Mouse (Mus musculus) cerebellum, adult 2 months (tissue): Measurements from ENCODE around the gene Copz2. TPM values are rescaled to one million over a fixed set of nuclear protein-coding genes. Genes with fewer than 3 reads are reported as not detected.

Source experiments
- DNase-seq, 2 experiments: peaks; one replicate each; pipeline ENCODE4 v3.0.0; 2021
- H3K27ac ChIP-seq: fragments of 200-500 bp; 2 replicates; pipeline ENCODE4 v1.5.1; 2012; ENCODE audit warnings: low read length, control low read depth, inconsistent platforms; ENCODE audit not compliant: insufficient read depth
- H3K27me3 ChIP-seq: fragments of 200-500 bp; 2 replicates; pipeline ENCODE4 v1.6.1; 2012; ENCODE audit warnings: inconsistent platforms, mild to moderate bottlenecking, low read length, moderate library complexity; ENCODE audit not compliant: control insufficient read depth, insufficient read depth
- H3K4me1 ChIP-seq: fragments of 200-500 bp; 2 replicates; pipeline ENCODE4 v1.6.1; 2011; ENCODE audit warnings: low read length; ENCODE audit not compliant: control insufficient read depth, insufficient read depth
- H3K4me3 ChIP-seq: fragments of 200-500 bp; replicated peaks from 2 replicates; pipeline ENCODE3; 2011; ENCODE audit warnings: mild to moderate bottlenecking, low read depth, low read length, control low read depth; ENCODE audit not compliant: insufficient read depth
- CTCF ChIP-seq: fragments of 200-500 bp; IDR thresholded peaks from 2 replicates; pipeline ENCODE4 v1.5.1; 2011; ENCODE audit warnings: low read depth, mild to moderate bottlenecking, control low read depth, low read length, moderate library complexity, borderline replicate concordance; ENCODE audit not compliant: insufficient read depth
- POLR2A ChIP-seq: fragments of 200-500 bp; IDR thresholded peaks from 2 replicates; pipeline ENCODE4 v1.6.1; 2011; ENCODE audit warnings: low read length, control low read depth, borderline replicate concordance; ENCODE audit not compliant: insufficient read depth
- WGBS: fragments of 180-500 bp; shearing (Covaris S2); methylation state at CpG from one replicate; pipeline ENCODE4 v1.1.7; 2018; 5-methylcytosine and 5-hydroxymethylcytosine counted together
- polyA plus RNA-seq: library from polyadenylated mRNA; depleted of rRNA; stranded (reverse); fragments of >200 nt; gene quantifications from 2 replicates; pipeline ENCODE4 v1.2.3, GENCODE M21; 2012

Copz2 gene
- polyA plus RNA-seq, 1 experiment = 10.9 TPM

DNA sequence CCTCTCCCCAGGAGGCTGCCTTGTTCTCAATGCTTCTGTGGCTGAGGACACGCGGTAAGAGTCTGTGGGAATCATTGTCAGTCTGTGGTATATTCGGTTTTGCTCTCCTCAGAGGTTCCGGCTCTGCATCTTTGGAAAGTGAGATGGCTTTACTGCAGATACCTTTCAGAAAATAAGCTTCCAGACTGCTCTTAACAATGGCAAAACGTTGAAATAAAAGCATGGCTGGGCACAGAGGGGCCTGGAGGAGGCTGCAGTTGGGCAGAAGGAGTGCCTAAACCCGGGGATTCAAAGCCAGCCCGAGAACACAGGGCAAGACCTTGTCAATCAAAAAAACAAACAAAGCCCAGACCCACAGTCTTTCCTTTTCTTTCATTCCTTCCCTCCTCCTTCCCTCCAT, 29.7 kb downstream of the Copz2 start:
- WGBS = 55% methylated on average over 7 of the region's 7 CpGs
- no peak for TF ChIP-seq POLR2A
- no peak for TF ChIP-seq CTCF
- Histone ChIP-seq H3K27ac (no peak overlapping the region), H3K27me3 (no peaks in the 10 kb centered on the region), H3K4me1 (no peaks in the 10 kb centered on the region; the same call in 1 of the 2 replicates), H3K4me3 (no peak overlapping the region)
- DNase-seq = no peak

DNA sequence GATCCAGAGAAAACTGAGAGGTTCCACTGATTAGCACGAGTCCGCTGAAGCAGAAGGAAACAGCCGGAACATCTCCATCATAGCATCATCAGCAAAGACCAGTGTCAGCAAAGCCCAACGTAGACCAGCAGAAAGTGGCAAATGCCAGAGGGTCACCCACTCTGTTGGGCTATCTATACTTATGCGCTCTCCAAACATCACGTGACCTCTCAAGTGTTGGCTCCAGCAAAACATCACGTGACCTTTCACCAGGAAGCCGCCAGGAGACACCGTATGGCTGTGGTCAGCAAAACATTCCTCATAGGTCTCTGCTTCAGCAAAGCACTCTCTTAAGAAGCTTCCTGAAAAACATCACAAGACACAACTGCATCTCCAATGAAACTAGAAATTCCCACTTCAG, 30.6 kb downstream of the Copz2 start:
- Histone ChIP-seq H3K4me1 (no peaks in the 10 kb centered on the region; the same call in 1 of the 2 replicates), H3K27me3 (no peaks in the 10 kb centered on the region), H3K4me3 (no peak overlapping the region), H3K27ac (no peak overlapping the region)
- 82% methylated on average over 9 of the region's 9 CpGs for WGBS
- no peak for DNase-seq
- no peak for TF ChIP-seq POLR2A
- TF ChIP-seq CTCF = no peak

DNA sequence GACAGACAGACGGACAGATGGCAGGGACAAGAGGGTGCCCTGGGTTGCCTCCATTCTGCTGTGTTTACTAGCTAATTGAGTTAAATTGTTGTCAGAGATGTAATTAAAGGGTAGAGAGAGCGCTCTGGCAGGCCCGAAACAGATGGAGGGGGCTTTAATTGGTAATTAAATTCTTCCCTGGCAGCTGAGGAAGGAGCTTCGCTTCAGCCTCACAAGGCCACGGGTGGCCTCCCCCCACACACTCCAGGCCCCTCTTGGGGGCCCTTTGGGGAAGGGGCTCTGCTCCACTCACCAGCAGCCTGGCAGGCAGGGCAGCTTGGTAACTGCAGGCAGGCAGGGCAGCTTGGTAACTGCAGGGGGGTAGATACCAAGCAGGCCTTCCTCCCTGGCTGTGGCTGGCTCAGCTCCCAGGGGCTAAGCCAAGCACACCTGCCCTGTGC, 36.3 kb downstream of the Copz2 start:
- 44% methylated on average over 5 of the region's 5 CpGs for WGBS
- H3K4me1 ChIP-seq = peaks cover 25% of the 10 kb centered on the region
- TF ChIP-seq CTCF = no peak
- no peak for DNase-seq
- H3K27ac ChIP-seq = no peak overlapping the region
- no peak overlapping the region for H3K4me3 ChIP-seq
- H3K27me3 ChIP-seq = no peaks in the 10 kb centered on the region

DNA sequence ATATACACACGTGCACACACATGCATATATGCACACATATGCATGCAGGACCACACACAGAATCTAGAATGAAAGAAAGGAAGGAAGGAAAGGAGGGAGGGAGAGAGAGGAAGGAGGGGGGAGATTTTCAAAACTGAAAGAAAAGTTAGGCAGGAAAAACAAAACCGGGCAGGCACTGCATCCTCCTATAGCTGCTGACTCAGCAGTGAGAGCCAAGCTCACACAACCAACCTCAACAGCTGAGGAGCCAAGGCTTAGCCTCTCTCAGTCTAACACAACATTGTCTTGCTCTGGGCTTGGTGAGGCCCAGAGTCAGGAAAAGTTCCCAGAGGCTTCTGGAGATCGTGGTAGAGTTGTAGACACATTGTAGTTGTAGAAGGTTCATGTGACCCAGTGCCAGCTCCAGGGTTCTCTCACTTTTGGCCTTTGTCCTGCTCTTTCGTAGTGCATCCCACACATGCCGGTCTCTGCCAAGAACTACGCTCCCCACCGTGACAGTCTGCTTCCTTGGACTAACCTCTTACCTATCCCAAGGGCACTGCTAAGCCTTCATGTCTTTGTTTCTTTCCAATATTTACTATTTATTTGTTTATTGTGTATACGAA, 37.4 kb downstream of the Copz2 start:
- TF ChIP-seq CTCF = no peak
- TF ChIP-seq POLR2A = no peak
- no peak overlapping the region for H3K4me3 ChIP-seq
- no peaks in the 10 kb centered on the region for H3K27me3 ChIP-seq
- H3K27ac ChIP-seq = no peak overlapping the region
- DNase-seq = peak; percentile 41 to 58
- WGBS = 23% methylated on average over 8 of the region's 8 CpGs
- peaks cover 25% of the 10 kb centered on the region for H3K4me1 ChIP-seq

DNA sequence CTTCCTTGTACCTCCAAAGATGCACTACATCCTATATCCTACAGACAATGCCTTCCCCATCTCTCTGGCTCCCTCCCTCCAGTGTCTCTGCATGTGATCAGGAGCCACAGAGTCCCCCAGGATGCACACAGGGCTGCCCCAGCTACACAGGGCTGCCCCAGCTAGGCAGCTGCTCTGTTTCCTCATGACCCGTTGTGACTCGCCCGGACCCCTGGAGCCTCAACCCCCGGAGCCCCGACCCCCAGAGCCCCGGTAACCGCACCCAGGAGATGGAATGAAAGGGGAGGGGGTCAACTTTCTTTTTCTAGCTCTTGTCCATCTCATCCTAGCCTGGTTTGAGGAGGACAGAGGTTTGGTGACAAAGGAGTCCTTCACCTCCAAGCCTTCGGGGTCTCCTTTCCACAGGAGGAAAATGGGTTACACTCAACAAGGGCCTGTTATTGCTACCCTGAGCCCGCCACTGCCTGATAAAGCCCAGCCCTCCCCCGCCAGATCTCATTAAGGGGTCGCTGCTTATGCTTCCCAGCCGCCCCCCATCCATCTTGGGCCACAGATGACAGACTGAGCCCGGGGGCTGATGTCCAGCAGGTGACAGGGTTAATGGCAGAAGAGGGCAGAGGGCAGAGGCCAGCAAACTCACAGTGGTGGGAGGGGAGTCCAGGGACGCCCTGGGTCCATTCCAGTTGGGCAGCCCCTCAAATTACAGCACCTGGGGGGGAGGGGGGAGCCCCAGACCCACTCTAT, 42.3 kb downstream of the Copz2 start:
- Histone ChIP-seq H3K27ac (no peak overlapping the region), H3K27me3 (no peaks in the 10 kb centered on the region), H3K4me3 (no peak overlapping the region), H3K4me1 (peaks cover 8% of the 10 kb centered on the region)
- no peak for DNase-seq
- 64% methylated on average over 14 of the region's 14 CpGs for WGBS
- TF ChIP-seq POLR2A (no peak), CTCF (no peak)

DNA sequence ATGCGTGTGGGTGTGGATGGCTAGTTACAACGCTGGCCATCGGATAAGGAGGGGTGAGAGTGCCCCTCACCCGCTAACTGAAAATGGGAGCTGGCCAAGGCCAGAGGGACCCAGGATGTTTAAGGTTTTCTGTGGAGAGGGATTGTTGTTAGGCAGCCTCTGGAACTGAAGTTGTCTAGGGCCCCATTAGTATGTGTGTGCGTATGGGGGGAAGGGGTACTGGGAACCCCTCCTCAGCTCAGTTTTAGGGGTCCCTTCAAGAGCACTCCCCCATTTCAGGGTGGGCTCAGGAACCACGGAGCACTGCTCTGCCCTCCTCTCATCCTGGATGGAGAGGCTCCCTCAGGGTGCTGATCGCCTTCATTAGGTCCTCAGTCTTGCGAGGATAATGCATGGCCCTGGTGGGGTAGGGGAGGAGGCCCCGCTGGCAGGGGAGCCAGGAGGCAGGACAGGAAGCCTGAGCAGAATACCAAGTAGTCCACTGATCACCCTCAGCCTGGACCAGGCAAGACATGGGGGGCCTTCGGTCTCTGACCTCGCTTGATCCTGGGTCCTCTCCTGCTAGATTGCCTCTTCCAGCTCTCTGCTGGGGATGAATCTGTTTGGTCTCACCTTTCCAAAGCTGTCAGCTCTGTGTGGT, 43.7 kb downstream of the Copz2 start:
- WGBS = 57% methylated on average over 11 of the region's 11 CpGs
- TF ChIP-seq POLR2A (no peak), CTCF (no peak)
- Histone ChIP-seq H3K27ac (no peak overlapping the region), H3K4me1 (no peaks in the 10 kb centered on the region), H3K27me3 (no peaks in the 10 kb centered on the region), H3K4me3 (no peak overlapping the region)
- DNase-seq = no peak

DNA sequence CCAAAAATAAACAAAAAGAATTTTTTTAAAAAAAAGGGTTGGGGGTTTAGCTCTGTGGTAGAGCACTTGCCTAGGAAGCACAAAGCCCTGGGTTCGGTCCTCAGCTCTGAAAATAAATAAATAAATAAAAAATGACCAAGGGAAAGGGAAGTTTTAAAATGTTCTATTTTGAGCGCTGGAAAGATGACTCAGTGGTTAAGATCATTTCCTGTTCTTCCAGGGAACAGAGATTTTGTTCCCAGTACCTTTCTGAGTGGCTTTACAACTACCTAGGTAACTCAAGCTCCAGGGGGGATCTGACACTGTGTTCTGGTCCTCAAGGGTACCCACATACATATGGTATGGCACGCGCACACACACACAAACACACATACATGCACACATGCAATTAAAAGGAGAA, 46.2 kb downstream of the Copz2 start:
- WGBS = 89% methylated on average over 4 of the region's 4 CpGs
- TF ChIP-seq CTCF (no peak), POLR2A (no peak)

More for the DNA sequence above, 46.2 kb downstream of the Copz2 start:
- no peaks in the 10 kb centered on the region for H3K4me1 ChIP-seq
- no peak overlapping the region for H3K27ac ChIP-seq
- no peak for DNase-seq
- H3K27me3 ChIP-seq = no peaks in the 10 kb centered on the region
- H3K4me3 ChIP-seq = no peak overlapping the region
